Mouse (Mus musculus): ENCODE results near the gene Hmgxb4.
"Not testable (repeated sequence)": the region's sequence is repeated elsewhere in the genome, so short reads cannot be mapped to it uniquely, and the experiment has no call there.

The Hmgxb4 gene

GRCm38 (mm10) chr8:74993081-74993474 lies at the start of gene Hmgxb4:
Hmgxb4 (plus strand) TSS chr8:74993356.
- no peak for DNase-seq

DNA sequence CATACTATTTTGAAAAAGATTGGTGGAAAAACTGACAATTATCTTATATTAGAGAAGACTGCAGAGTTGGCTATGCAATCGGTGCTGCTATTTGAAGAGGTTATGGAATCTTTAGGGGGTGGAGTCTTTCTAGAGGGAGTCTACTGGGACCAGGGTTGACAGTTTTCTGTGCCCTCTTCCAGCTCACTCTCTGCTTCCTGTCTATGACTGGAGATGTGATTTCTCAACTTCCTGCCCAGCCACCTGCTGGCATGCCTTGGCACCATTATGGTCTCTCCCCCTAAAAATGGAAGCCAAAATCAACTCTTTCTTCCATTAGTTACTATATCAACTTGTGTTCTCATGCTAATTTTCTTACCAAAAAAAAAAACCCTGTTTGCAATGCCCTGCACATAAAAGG lies 43.7 kb upstream of the Hmgxb4 start:
- no peak for DNase-seq

DNA sequence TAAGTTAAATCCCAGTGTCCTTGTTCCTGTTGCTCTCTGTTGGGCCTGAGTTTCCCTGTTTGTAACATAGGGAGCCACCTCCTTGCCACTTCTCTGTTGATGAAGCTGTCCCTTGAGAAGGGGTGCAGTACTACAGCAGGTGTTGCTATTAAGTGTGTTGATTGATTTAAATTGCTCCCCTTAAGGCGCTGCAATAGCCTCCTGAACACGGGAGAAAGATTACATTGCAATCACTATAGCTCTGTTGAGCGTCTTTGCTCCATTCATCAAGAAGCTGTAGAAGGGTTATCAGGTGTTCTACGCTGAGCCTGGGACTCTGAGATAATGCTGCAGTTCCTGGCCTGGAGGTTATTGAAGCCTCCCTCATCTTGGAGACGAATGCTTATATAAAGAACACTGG lies 29.2 kb upstream of the Hmgxb4 start:
- DNase-seq = no peak

DNA sequence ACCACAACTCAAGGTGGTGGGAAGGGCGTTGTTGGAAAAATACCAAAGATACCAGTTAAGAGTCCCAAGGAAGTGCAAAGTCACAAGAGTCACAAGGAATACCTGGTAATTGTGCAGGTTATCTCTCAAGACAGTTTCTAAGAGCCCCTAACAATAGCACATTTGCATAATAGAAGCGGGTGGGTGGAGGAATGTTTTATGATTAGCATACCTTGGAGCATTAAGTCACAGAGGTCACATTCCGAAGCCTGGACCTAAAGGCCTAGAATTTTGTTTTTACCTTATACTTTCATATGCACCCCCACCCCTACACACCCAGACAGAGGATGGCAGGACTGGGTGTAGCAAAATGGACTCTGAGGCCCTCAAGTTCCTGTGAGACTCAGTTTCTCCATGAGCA lies 22.9 kb upstream of the Hmgxb4 start:
- DNase-seq = not testable (repeated sequence)

DNA sequence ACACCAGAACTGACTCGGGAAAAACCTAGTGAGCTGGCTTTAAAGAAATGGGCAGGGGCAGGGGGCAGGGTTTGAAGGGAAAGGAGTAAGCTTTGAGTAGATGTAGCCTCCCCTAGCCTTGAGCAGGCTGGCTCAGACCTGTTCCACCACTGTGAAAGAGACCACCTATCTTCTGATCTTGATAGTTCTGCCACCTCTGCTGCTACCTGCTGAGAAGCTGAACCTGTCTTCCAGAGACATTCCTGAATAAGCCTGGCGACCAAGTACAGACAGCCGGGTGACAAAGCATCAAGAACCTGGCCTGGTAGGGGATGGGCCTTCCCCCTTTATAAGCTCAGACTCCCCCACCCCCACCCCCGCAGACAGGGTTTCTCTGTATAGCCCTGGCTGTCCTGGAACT lies 21.5 kb upstream of the Hmgxb4 start:
- no peak for DNase-seq

- no peak for DNase-seq
Observed at GRCm38 (mm10) chr8:74972322-74972883, 20.8 kb upstream of the Hmgxb4 start.

GRCm38 (mm10) chr8:74973121-74973869 lies 19.9 kb upstream of the Hmgxb4 start:
- no peak for DNase-seq

- DNase-seq = no peak
Observed at GRCm38 (mm10) chr8:74973904-74974303, 19.3 kb upstream of the Hmgxb4 start.

DNA sequence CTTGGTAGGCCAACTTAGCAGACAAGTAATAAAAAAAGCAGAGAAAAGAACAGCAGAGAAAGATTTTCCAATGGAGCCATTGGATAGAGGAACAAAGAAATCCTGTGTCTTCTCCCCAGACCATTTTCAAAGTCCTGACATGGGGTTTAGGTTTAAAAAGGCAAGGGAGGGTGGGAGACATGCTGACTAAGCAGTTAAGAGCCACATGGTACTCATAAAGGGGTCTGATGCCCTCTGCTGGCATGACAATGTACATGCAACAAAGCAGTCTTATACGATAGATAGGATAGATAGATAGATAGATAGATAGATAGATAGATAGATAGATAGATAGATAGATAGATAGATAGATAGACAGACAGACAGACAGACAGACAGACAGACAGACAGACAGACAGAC lies 15.7 kb upstream of the Hmgxb4 start:
- no peak for DNase-seq

GRCm38 (mm10) chr8:74980060-74980710 lies 13.0 kb upstream of the Hmgxb4 start:
- DNase-seq = no peak

- peak; percentile 19 for DNase-seq
Observed at GRCm38 (mm10) chr8:74980711-74981062, 12.5 kb upstream of the Hmgxb4 start.

DNA sequence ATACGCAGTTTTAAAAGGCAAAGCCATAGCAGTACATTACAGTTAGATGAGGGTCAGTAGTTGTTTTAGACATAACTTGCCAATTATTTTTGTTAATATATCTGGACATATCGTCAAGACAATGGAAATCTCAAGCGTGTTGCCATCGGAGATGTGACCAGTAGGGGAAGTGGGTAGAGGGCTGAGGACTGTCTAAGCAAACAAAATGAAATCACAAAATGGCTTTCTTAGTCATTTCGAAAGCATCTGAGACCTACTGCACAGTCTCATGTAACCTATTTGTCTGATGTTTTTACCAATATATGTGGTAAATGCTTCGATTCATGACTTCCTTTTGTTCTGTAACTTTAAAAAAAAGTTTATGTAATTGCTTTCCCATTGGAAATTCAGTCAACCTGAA lies 11.3 kb upstream of the Hmgxb4 start:
- DNase-seq = no peak

GRCm38 (mm10) chr8:74987436-74987835 lies 5.7 kb upstream of the Hmgxb4 start:
- no peak for DNase-seq

DNA sequence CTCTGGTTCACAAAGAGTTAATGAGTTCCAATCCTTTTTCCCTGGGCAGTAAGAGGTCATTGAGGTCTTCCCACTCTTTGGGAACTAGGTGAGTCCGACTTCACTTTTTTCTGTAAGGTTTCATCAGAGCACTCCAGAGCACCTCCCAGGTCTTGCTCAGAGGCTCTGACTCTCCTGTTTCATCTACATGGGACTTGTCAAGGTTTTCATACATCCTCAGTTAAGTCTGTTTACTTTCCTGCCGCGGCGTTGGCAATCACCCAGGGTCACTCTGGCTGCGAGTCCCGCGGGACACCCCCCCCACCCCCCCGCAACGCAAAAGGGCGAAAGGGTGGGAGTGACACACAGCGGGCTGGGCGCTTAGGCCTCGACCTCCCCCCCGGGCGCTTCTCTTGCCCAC lies 3.1 kb upstream of the Hmgxb4 start:
- DNase-seq = no peak

- DNase-seq = peak; percentile 83
Observed at GRCm38 (mm10) chr8:74993475-74994451, 607 bp downstream of the Hmgxb4 start.

DNA sequence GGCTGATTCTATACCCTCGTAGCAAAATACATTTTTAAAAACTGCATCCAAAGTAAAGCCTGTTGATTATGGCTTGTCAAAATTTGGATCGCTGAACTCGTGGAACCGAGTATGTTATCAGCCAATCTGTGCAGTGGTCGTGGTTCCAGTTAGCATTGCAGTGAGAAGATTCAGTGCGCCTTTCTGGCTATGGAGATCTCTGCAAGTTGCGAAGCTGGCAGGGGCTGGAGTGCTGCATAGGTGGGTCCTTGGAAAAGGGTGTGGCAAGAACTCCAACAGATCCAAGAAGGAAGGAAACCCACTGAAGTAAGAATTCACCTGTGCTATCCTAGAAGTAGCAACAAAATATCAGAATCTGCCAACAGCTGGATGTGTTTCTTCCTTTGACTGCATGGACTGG lies 1.4 kb downstream of the Hmgxb4 start:
- peak; percentile 18 for DNase-seq

- no peak for DNase-seq
Observed at GRCm38 (mm10) chr8:75000431-75000830, 7.3 kb downstream of the Hmgxb4 start.

GRCm38 (mm10) chr8:75008826-75009225 lies 15.7 kb downstream of the Hmgxb4 start:
- no peak for DNase-seq

- no peak for DNase-seq
Observed at GRCm38 (mm10) chr8:75013557-75013956, 20.4 kb downstream of the Hmgxb4 start.

GRCm38 (mm10) chr8:75013964-75014363 lies 20.8 kb downstream of the Hmgxb4 start:
- DNase-seq = no peak

- DNase-seq = no peak
Observed at GRCm38 (mm10) chr8:75015981-75016380, 22.8 kb downstream of the Hmgxb4 start.

DNA sequence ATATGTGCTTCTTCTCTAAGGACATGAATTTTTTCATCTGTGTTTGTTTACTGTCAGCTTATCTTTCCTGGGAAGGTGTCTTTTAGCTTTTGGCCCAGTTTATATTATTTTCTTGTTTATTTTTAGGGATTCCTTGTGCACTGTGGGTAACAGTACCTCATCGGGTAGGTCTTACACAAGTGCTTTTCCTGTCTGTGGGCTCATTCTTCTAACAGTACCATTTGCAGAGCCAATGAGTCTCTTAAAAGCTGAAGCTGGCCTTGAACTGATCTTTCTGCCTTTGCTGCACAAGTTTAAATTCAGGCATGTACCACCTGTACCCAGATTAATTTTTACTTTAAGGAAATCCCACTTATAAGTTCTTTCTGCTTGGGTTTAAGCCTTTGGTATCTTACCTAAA lies 23.3 kb downstream of the Hmgxb4 start:
- DNase-seq = no peak

DNA sequence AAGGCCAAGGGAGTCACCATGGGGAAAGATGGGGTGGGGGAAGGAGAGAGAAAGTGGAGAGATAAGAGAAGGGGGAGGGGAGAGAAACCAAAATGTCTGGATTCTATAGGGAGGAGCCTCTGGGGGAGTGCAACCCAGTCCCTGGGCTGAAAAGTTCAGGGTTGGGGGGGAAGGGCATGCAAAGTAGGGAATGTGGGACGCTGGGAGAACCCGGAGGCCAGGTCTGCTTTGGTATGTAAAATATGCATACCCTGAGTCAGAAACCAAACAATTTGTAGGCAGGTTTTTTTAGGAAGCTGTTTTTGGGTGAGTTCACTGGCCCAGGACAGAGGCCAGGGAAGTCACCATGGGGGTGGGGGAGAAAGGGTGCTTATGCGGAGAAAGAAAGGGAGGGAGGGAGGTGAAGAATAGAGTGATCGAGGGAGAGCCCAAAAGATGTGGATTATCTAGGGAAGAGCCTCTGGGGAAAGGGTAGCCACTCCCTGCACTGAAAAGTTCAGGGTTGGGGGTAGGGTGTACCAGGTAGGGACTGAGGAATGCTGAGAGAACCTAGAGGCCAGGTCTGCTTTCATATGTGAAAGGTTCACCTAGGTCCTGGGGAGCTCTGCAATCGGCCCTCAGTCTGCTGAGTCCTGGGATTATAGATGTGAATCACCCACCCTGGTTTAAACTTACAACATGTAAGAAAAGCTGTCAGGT lies 25.3 kb downstream of the Hmgxb4 start:
- DNase-seq = peak; percentile 54

Data from kidney, adult 11 months (tissue).